Mouse (Mus musculus): ENCODE measurements around the gene Plin3.

GRCm38 (mm10) chr17:56325450-56326152, 32.9 kb upstream of the Plin3 start, which contains the start of gene Kdm4b:
- TF ChIP-seq CTCF (IDR thresholded peaks at IDR 0.05; ENCODE audit: low read depth), result no peak
- TF ChIP-seq EP300 (IDR thresholded peaks at IDR 0.05; ENCODE audit: low read depth), result no peak

Measured in liver, postnatal 0 days (tissue).